9 mouse cellular contexts compared by ENCODE assay signal in genomic region chr2:166482720-166483616, GRCm38 (mm10).
DNase-seq lines count a peak whose midpoint lies in the region; ATAC-seq lines count a peak whose summit lies in the region.
"Had no signal": no experiment of that assay in that cellular context is flagged by ENCODE, and none has a peak within 500 bp of the region (broad histone marks: within the 10 kb centered on the region; RNA-seq: fewer than 3 reads in every experiment).

No protein-coding gene starts in this region.

- no peaks in the 10 kb centered on the region for H3K27me3 ChIP-seq in midbrain, embryonic 16.5 days (ENCODE audit: control insufficient read depth, insufficient read depth, low read depth, low read length)

- H3K36me3 ChIP-seq in midbrain, embryonic 16.5 days (ENCODE audit: control insufficient read depth, insufficient read depth, low read length) = no peaks in the 10 kb centered on the region
- H3K36me3 ChIP-seq: G1E had no signal

- no peak overlapping the region for H3K4me2 ChIP-seq in midbrain, embryonic 16.5 days (ENCODE audit: low read length)

- peaks cover 14% of the 10 kb centered on the region for H3K4me1 ChIP-seq in midbrain, embryonic 16.5 days (ENCODE audit: control insufficient read depth, insufficient read depth, low read length)

- intact Hi-C loops in heart, postnatal 25 days (cut with DNase I) = loop anchor here (1.0 kb wide), 1 partner anchor 329 kb away; no protein-coding TSS in a partner anchor
- intact Hi-C loops in heart, postnatal 14 days (cut with DNase I) = no loop called here
- intact Hi-C loops in gastrocnemius, postnatal 36 days (cut with DNase I) = no loop called here

- DNase-seq in heart, adult 11 months = peak; percentile 95
- no peak for DNase-seq in heart, postnatal 25 days (ENCODE audit: low spot score)
- peak; percentile 63 for DNase-seq in embryo, embryonic 10.5 days (ENCODE audit: low spot score)
- DNase-seq in heart, postnatal 14 days = peak; percentile 41 to 53
- no peak for DNase-seq in spleen, postnatal 10 days (ENCODE audit: low spot score in 2 of 2)
- no peak for DNase-seq in layer of hippocampus, adult 9-10 months (ENCODE audit: low spot score)
- DNase-seq in gastrocnemius, postnatal 36 days = no peak

- H3K9ac ChIP-seq in midbrain, embryonic 16.5 days (ENCODE audit: low read depth, low read length) = no peak overlapping the region

- no peak overlapping the region for H3K4me3 ChIP-seq in midbrain, embryonic 16.5 days (ENCODE audit: low read depth, low read length)

- no peaks in the 10 kb centered on the region for H3K9me3 ChIP-seq in midbrain, embryonic 16.5 days (replicated peaks; ENCODE audit: control insufficient read depth, low read length, poor library complexity, severe bottlenecking)

- WGBS in midbrain, embryonic 16.5 days = 35% methylated on average over 14 of the region's 14 CpGs

- H3K27ac ChIP-seq in midbrain, embryonic 16.5 days (ENCODE audit: low read length) = peak overlapping the region; percentile 38; the same call in 1 of the 2 replicates

- ATAC-seq in midbrain, embryonic 16.5 days = 0 out of 2 replicates have a peak, but pooled peaks have one; percentile 28

Comparison
In these comparisons a context has a peak if more than half of its experiments do, and no peak if none do; other contexts are left out.
1. DNase-seq: peak in heart, adult 11 months (single experiment), embryo, embryonic 10.5 days (single experiment) and heart, postnatal 14 days (2 of 2); none in heart, postnatal 25 days (single experiment), spleen, postnatal 10 days (0 of 2), layer of hippocampus, adult 9-10 months (single experiment) and gastrocnemius, postnatal 36 days (0 of 2).